Mouse (Mus musculus) ES-Bruce4 (cell line): ENCODE data around the gene Acsm1. TPM values are rescaled to one million over a fixed set of nuclear protein-coding genes. Genes with fewer than 3 reads are reported as not detected.

ENCODE experiments used
- H3K27ac ChIP-seq: 2 replicates; pipeline ENCODE4 v1.5.1; 2012; ENCODE audit warnings: low read length, inconsistent platforms; ENCODE audit not compliant: insufficient read depth
- H3K27me3 ChIP-seq: 2 replicates; pipeline ENCODE4 v1.6.1; 2012; ENCODE audit warnings: mild to moderate bottlenecking, low read length, inconsistent platforms; ENCODE audit not compliant: control insufficient read depth, poor library complexity, insufficient read depth, severe bottlenecking
- H3K36me3 ChIP-seq: 2 replicates; pipeline ENCODE4 v1.6.1; 2012; ENCODE audit warnings: inconsistent platforms, mild to moderate bottlenecking, low read length, moderate library complexity; ENCODE audit not compliant: control insufficient read depth, poor library complexity, insufficient read depth, severe bottlenecking
- H3K4me1 ChIP-seq: one replicate; pipeline ENCODE4 v1.8.1; 2011; ENCODE audit warnings: low read length; ENCODE audit not compliant: control insufficient read depth, insufficient read depth
- H3K4me3 ChIP-seq: 2 replicates; pipeline ENCODE4 v1.5.1; 2011; ENCODE audit warnings: low read depth, mild to moderate bottlenecking, low read length
- H3K9ac ChIP-seq: 2 replicates; pipeline ENCODE4 v1.6.1; 2012; ENCODE audit warnings: low read depth, mild to moderate bottlenecking, inconsistent platforms; ENCODE audit not compliant: poor library complexity, severe bottlenecking
- H3K9me3 ChIP-seq: replicated peaks from 2 replicates; pipeline ENCODE4 v1.6.1; 2012; ENCODE audit warnings: mild to moderate bottlenecking, low read length, inconsistent platforms; ENCODE audit not compliant: control insufficient read depth, poor library complexity, insufficient read depth, severe bottlenecking
- CTCF ChIP-seq: IDR thresholded peaks from one replicate; pipeline ENCODE4 v1.8.1; 2011; ENCODE audit warnings: low read depth, low read length
- EP300 ChIP-seq: IDR thresholded peaks from 2 replicates; pipeline ENCODE4 v1.6.1; 2011; ENCODE audit warnings: low read depth, low read length; ENCODE audit not compliant: insufficient read depth
- POLR2A ChIP-seq: IDR thresholded peaks from one replicate; pipeline ENCODE4 v1.8.1; 2011; ENCODE audit warnings: low read length; ENCODE audit not compliant: insufficient read depth
- polyA plus RNA-seq: library from polyadenylated mRNA; stranded (reverse); fragments of >200 nt; gene quantifications from 2 replicates; pipeline ENCODE4 v1.2.4, GENCODE M21; 2011; ENCODE audit warnings: low read depth; ENCODE audit not compliant: missing spikeins, insufficient read depth, insufficient read length

Gene Acsm1
- polyA plus RNA-seq, 1 experiment: not detected

GRCm38 (mm10) chr7:119642307-119642706 is 35.5 kb downstream of the Acsm1 start:
- Histone ChIP-seq H3K27me3 (no peaks in the 10 kb centered on the region), H3K4me3 (no peak overlapping the region), H3K4me1 (no peaks in the 10 kb centered on the region), H3K27ac (no peak overlapping the region), H3K36me3 (no peaks in the 10 kb centered on the region), H3K9me3 (no peaks in the 10 kb centered on the region), H3K9ac (no peak overlapping the region)
- TF ChIP-seq EP300 (no peak), CTCF (no peak), POLR2A (no peak)

- Histone ChIP-seq H3K27me3 (no peaks in the 10 kb centered on the region), H3K9ac (no peak overlapping the region), H3K4me3 (no peak overlapping the region), H3K27ac (no peak overlapping the region), H3K4me1 (no peaks in the 10 kb centered on the region), H3K9me3 (no peaks in the 10 kb centered on the region), H3K36me3 (no peaks in the 10 kb centered on the region)
- no peak for TF ChIP-seq POLR2A
These were observed 61.1 kb downstream of the Acsm1 start for GRCm38 (mm10) chr7:119667893-119668292.

GRCm38 (mm10) chr7:119670395-119670794 is 63.6 kb downstream of the Acsm1 start:
- Histone ChIP-seq H3K4me1 (no peaks in the 10 kb centered on the region), H3K27me3 (no peaks in the 10 kb centered on the region), H3K36me3 (no peaks in the 10 kb centered on the region), H3K27ac (no peak overlapping the region), H3K9me3 (no peaks in the 10 kb centered on the region), H3K4me3 (no peak overlapping the region), H3K9ac (no peak overlapping the region)
- no peak for TF ChIP-seq POLR2A
- TF ChIP-seq EP300: no peak
- TF ChIP-seq CTCF: no peak

DNA sequence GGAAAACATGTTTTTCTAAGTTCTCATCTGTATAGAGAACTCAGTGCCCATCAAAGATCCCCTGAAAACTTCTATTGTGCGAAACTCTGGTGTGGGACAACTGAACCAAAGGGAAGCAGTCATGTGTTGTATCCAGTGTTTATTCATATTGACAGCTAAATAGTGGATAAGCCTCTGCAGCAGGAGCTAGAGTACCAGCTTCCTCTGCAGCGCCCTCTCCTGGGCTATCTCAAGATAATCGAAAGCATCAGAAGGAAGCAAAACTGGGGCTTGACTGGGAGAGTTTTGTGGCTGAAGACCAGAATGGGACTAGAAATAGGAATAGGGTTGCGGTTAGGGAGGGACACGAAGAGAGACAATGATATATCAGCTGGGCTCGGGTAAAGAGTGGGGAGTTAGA is 64.1 kb downstream of the Acsm1 start:
- Histone ChIP-seq H3K9me3 (no peaks in the 10 kb centered on the region), H3K27ac (no peak overlapping the region), H3K4me1 (no peaks in the 10 kb centered on the region), H3K9ac (no peak overlapping the region), H3K27me3 (no peaks in the 10 kb centered on the region), H3K4me3 (no peak overlapping the region), H3K36me3 (no peaks in the 10 kb centered on the region)
- TF ChIP-seq CTCF (peak; percentile 48), EP300 (no peak), POLR2A (no peak)

GRCm38 (mm10) chr7:119673465-119673864 is 66.6 kb downstream of the Acsm1 start:
- Histone ChIP-seq H3K36me3 (no peaks in the 10 kb centered on the region), H3K9ac (no peak overlapping the region), H3K9me3 (no peaks in the 10 kb centered on the region), H3K4me1 (no peaks in the 10 kb centered on the region), H3K27ac (no peak overlapping the region), H3K27me3 (no peaks in the 10 kb centered on the region), H3K4me3 (no peak overlapping the region)
- peak; percentile 62 for TF ChIP-seq CTCF
- TF ChIP-seq POLR2A: no peak

DNA sequence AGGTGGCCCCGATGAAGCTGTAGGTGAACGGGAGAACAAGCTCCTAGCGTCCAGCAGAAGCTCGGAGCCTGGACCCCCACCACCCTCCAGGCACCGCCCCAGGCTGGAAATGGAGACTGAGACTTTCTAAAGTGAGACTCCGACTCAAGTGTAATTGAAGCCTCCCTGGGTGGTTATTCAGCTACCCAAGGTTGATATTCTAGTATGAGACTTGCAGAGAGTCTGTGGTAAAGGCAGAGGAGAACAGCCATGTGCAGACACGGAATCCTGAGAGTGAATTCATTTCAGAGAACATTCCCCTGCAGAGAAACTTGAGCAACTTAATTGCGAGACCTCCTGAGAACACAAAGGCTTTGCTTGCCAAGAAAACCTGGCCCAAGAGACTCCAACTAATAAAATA is 73.3 kb downstream of the Acsm1 start:
- no peaks in the 10 kb centered on the region for H3K9me3 ChIP-seq
- TF ChIP-seq CTCF: no peak
- no peak for TF ChIP-seq POLR2A
- TF ChIP-seq EP300: no peak
- no peak overlapping the region for H3K27ac ChIP-seq
- H3K4me1 ChIP-seq: no peaks in the 10 kb centered on the region
- H3K4me3 ChIP-seq: no peak overlapping the region
- H3K9ac ChIP-seq: no peak overlapping the region
- H3K27me3 ChIP-seq: no peaks in the 10 kb centered on the region
- H3K36me3 ChIP-seq: no peaks in the 10 kb centered on the region

- Histone ChIP-seq H3K9me3 (no peaks in the 10 kb centered on the region), H3K27me3 (no peaks in the 10 kb centered on the region), H3K4me3 (no peak overlapping the region), H3K27ac (no peak overlapping the region), H3K4me1 (no peaks in the 10 kb centered on the region), H3K9ac (no peak overlapping the region), H3K36me3 (no peaks in the 10 kb centered on the region)
- TF ChIP-seq POLR2A: no peak
- no peak for TF ChIP-seq CTCF
- TF ChIP-seq EP300: no peak
These were observed 75.9 kb downstream of the Acsm1 start for GRCm38 (mm10) chr7:119682699-119683098.
